Mouse (Mus musculus): ENCODE measurements around the gene Sap30bp. TPM values are rescaled to one million over a fixed set of nuclear protein-coding genes. Genes with fewer than 3 reads are reported as not detected.
A peak's percentile ranks its signal among the peaks of the same experiment; 100 is the strongest.

Sap30bp gene
- 35.8 and 43.6 TPM in 2 replicates for polyA plus RNA-seq (2014; fragmentation: Nextera tagmentation; extraction: Ambion mirVana)

DNA sequence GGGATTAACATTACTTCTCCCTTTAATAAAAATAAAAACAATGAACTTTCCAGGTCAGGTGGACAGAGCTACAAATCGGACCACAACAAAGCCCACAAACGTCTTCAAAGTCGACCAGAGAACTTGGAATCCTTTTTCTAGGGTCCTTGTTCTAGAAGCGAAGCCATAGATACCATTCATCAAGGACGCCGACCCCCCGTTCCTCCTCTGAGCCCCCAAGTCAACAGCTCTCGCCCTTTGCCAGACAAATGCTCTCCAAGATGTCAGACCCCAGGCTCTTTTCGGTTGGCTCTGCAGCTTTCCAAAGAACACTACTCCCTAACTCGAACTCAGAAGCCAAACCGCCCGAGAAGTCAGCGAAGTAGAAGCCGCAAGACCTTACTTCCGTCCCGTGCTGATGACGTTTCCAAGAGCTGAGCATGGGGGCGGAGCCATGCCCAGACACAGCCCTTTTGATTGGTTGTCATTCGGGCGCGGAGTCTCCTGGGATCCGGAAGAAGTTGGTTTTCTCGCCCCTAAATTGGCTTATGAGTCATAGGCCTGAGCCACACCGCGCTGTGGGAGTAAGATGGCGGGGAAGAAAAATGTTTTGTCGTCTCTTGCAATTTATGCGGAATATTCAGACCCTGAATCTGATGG, at the start of gene Sap30bp, which contains the start of gene Recql5:
Sap30bp (plus strand) TSS at position 175 of the 639 bp plus-strand sequence.
Recql5 (minus strand) TSS at position 370 of the 639 bp plus-strand sequence.
- Histone ChIP-seq H3K4me3 (ENCODE audit: low read depth, low read length) (peak within 1 kb of the TSS; percentile 88), H3K9ac (replicated peaks; ENCODE audit: low read depth, low read length) (peak within 1 kb of the TSS; percentile 72), H3K27me3 (ENCODE audit: control insufficient read depth, insufficient read depth, low read length) (no peaks in the 10 kb centered on the region), H3K4me1 (ENCODE audit: control insufficient read depth, insufficient read depth, low read length) (peaks cover 15% of the 10 kb centered on the region; the same call in 1 of the 2 replicates), H3K27ac (ENCODE audit: low read length) (no peak within 1 kb of the TSS), H3K36me3 (ENCODE audit: control insufficient read depth, insufficient read depth, low read length) (peaks cover 20% of the 10 kb centered on the region), H3K4me2 (replicated peaks; ENCODE audit: low read depth, low read length) (peak within 1 kb of the TSS; percentile 81), H3K9me3 (ENCODE audit: control insufficient read depth, low read depth, low read length) (no peaks in the 10 kb centered on the region)
- ATAC-seq (ENCODE audit: insufficient number of reproducible peaks, insufficient read depth, low FRiP score, low read depth) = peak; percentile 99
- WGBS = under 1% methylated on average over 28 of the region's 28 CpGs

- Histone ChIP-seq H3K9me3 (ENCODE audit: control insufficient read depth, low read depth, low read length) (no peaks in the 10 kb centered on the region), H3K27me3 (ENCODE audit: control insufficient read depth, insufficient read depth, low read length) (no peaks in the 10 kb centered on the region), H3K4me2 (replicated peaks; ENCODE audit: low read depth, low read length) (no peak overlapping the region), H3K4me3 (ENCODE audit: low read depth, low read length) (no peak overlapping the region), H3K36me3 (ENCODE audit: control insufficient read depth, insufficient read depth, low read length) (no peaks in the 10 kb centered on the region), H3K27ac (ENCODE audit: low read length) (no peak overlapping the region), H3K4me1 (ENCODE audit: control insufficient read depth, insufficient read depth, low read length) (no peaks in the 10 kb centered on the region), H3K9ac (replicated peaks; ENCODE audit: low read depth, low read length) (no peak overlapping the region)
- 87% methylated on average over 3 of the region's 3 CpGs for WGBS
- no peak for ATAC-seq (ENCODE audit: insufficient number of reproducible peaks, insufficient read depth, low FRiP score, low read depth)
Observed at GRCm38 (mm10) chr11:115884361-115884760, 48.7 kb upstream of the Sap30bp start.

GRCm38 (mm10) chr11:115885281-115885680, 47.8 kb upstream of the Sap30bp start:
- Histone ChIP-seq H3K27ac (ENCODE audit: low read length) (no peak overlapping the region), H3K9me3 (ENCODE audit: control insufficient read depth, low read depth, low read length) (no peaks in the 10 kb centered on the region), H3K4me3 (ENCODE audit: low read depth, low read length) (no peak overlapping the region), H3K27me3 (ENCODE audit: control insufficient read depth, insufficient read depth, low read length) (no peaks in the 10 kb centered on the region), H3K4me1 (ENCODE audit: control insufficient read depth, insufficient read depth, low read length) (no peaks in the 10 kb centered on the region), H3K9ac (replicated peaks; ENCODE audit: low read depth, low read length) (no peak overlapping the region), H3K4me2 (replicated peaks; ENCODE audit: low read depth, low read length) (no peak overlapping the region), H3K36me3 (ENCODE audit: control insufficient read depth, insufficient read depth, low read length) (no peaks in the 10 kb centered on the region)
- 68% methylated on average over 11 of the region's 11 CpGs for WGBS
- no peak for ATAC-seq (ENCODE audit: insufficient number of reproducible peaks, insufficient read depth, low FRiP score, low read depth)

DNA sequence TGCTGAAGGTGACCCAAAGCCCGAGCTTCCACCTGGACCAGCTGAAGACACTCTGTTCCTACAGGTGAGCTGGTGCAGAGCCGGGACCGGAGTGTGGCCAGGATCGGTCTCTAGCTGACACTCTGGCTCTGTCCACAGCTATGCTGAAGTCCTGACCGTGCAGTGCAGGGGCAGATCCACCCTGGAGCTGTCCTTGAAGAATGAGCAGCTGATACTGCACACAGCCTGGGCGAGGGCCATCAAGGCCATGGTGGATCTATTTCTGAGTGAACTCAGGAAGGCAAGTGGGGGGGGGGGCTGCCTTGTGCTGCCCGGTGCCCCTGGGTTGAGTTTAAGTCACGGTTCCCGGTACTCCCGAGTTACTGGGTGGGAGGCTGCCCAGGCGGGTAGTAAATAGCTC, 46.6 kb upstream of the Sap30bp start:
- no peak overlapping the region for H3K4me2 ChIP-seq (replicated peaks; ENCODE audit: low read depth, low read length)
- 84% methylated on average over 11 of the region's 11 CpGs for WGBS
- H3K4me3 ChIP-seq (ENCODE audit: low read depth, low read length) = no peak overlapping the region
- H3K36me3 ChIP-seq (ENCODE audit: control insufficient read depth, insufficient read depth, low read length) = no peaks in the 10 kb centered on the region
- no peak for ATAC-seq (ENCODE audit: insufficient number of reproducible peaks, insufficient read depth, low FRiP score, low read depth)
- H3K9me3 ChIP-seq (ENCODE audit: control insufficient read depth, low read depth, low read length) = no peaks in the 10 kb centered on the region
- H3K4me1 ChIP-seq (ENCODE audit: control insufficient read depth, insufficient read depth, low read length) = no peaks in the 10 kb centered on the region
- H3K9ac ChIP-seq (replicated peaks; ENCODE audit: low read depth, low read length) = no peak overlapping the region
- H3K27ac ChIP-seq (ENCODE audit: low read length) = no peak overlapping the region
- no peaks in the 10 kb centered on the region for H3K27me3 ChIP-seq (ENCODE audit: control insufficient read depth, insufficient read depth, low read length)

DNA sequence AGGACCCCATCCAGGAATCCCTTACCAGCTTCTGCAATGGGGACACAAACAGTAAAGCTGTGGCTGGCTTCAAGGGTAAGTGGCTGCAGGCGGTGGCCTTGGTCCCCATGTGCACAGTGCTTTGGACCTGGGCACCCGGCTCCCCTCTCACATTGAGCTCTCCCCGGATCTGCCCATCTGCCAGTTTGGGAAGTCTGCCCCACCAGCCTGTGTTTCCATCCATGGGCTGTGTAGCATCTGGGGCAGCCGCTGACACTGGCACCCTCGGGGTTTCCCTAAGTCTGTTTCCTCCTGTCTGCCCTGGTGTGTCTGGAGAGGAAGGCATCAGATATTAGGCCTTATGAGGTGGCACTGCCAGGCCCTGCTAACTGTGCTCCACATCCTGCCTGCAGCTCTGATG, 45.1 kb upstream of the Sap30bp start:
- H3K4me3 ChIP-seq (ENCODE audit: low read depth, low read length) = no peak overlapping the region
- H3K4me1 ChIP-seq (ENCODE audit: control insufficient read depth, insufficient read depth, low read length) = no peaks in the 10 kb centered on the region
- H3K9ac ChIP-seq (replicated peaks; ENCODE audit: low read depth, low read length) = no peak overlapping the region
- no peak overlapping the region for H3K4me2 ChIP-seq (replicated peaks; ENCODE audit: low read depth, low read length)
- H3K9me3 ChIP-seq (ENCODE audit: control insufficient read depth, low read depth, low read length) = no peaks in the 10 kb centered on the region
- ATAC-seq (ENCODE audit: insufficient number of reproducible peaks, insufficient read depth, low FRiP score, low read depth) = no peak
- no peak overlapping the region for H3K27ac ChIP-seq (ENCODE audit: low read length)
- 89% methylated on average over 5 of the region's 5 CpGs for WGBS
- no peaks in the 10 kb centered on the region for H3K27me3 ChIP-seq (ENCODE audit: control insufficient read depth, insufficient read depth, low read length)
- no peaks in the 10 kb centered on the region for H3K36me3 ChIP-seq (ENCODE audit: control insufficient read depth, insufficient read depth, low read length)

GRCm38 (mm10) chr11:115889159-115889558, 43.9 kb upstream of the Sap30bp start:
- Histone ChIP-seq H3K27me3 (ENCODE audit: control insufficient read depth, insufficient read depth, low read length) (no peaks in the 10 kb centered on the region), H3K4me2 (replicated peaks; ENCODE audit: low read depth, low read length) (no peak overlapping the region), H3K9me3 (ENCODE audit: control insufficient read depth, low read depth, low read length) (no peaks in the 10 kb centered on the region), H3K4me1 (ENCODE audit: control insufficient read depth, insufficient read depth, low read length) (no peaks in the 10 kb centered on the region), H3K27ac (ENCODE audit: low read length) (no peak overlapping the region), H3K4me3 (ENCODE audit: low read depth, low read length) (no peak overlapping the region), H3K36me3 (ENCODE audit: control insufficient read depth, insufficient read depth, low read length) (0 out of 2 replicates have a peak, but pooled peaks cover 3% of the 10 kb centered on the region), H3K9ac (replicated peaks; ENCODE audit: low read depth, low read length) (no peak overlapping the region)
- 75% methylated on average over 6 of the region's 6 CpGs for WGBS
- ATAC-seq (ENCODE audit: insufficient number of reproducible peaks, insufficient read depth, low FRiP score, low read depth) = no peak

- Histone ChIP-seq H3K4me2 (replicated peaks; ENCODE audit: low read depth, low read length) (no peak overlapping the region), H3K4me1 (ENCODE audit: control insufficient read depth, insufficient read depth, low read length) (no peaks in the 10 kb centered on the region), H3K27me3 (ENCODE audit: control insufficient read depth, insufficient read depth, low read length) (no peaks in the 10 kb centered on the region), H3K36me3 (ENCODE audit: control insufficient read depth, insufficient read depth, low read length) (0 out of 2 replicates have a peak, but pooled peaks cover 3% of the 10 kb centered on the region), H3K27ac (ENCODE audit: low read length) (no peak overlapping the region), H3K4me3 (ENCODE audit: low read depth, low read length) (no peak overlapping the region), H3K9ac (replicated peaks; ENCODE audit: low read depth, low read length) (no peak overlapping the region), H3K9me3 (ENCODE audit: control insufficient read depth, low read depth, low read length) (no peaks in the 10 kb centered on the region)
- 61% methylated on average over 6 of the region's 6 CpGs for WGBS
- no peak for ATAC-seq (ENCODE audit: insufficient number of reproducible peaks, insufficient read depth, low FRiP score, low read depth)
Observed at GRCm38 (mm10) chr11:115892213-115892612, 40.9 kb upstream of the Sap30bp start.

DNA sequence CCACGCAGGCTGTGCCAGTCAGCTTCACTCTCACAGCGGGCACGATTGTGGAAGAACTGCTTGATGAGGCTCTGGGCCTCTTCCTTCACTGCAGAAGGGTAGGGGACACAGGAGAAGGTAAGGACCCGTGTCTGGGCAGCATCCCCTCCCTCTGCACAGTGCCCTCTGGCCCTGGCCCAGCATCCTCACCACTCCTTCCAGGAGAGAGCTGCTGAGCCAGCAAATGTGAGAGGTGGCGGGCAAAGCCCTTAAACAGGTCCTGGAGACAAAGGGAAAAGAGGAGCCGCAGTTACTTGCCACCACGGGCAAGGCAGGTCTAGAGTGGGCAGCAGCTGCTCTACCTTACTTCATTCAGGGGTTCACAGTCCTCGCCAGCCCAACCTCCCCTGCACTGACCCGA, 40.0 kb upstream of the Sap30bp start:
- H3K27ac ChIP-seq (ENCODE audit: low read length) = no peak overlapping the region
- H3K4me3 ChIP-seq (ENCODE audit: low read depth, low read length) = no peak overlapping the region
- no peaks in the 10 kb centered on the region for H3K9me3 ChIP-seq (ENCODE audit: control insufficient read depth, low read depth, low read length)
- no peaks in the 10 kb centered on the region for H3K27me3 ChIP-seq (ENCODE audit: control insufficient read depth, insufficient read depth, low read length)
- ATAC-seq (ENCODE audit: insufficient number of reproducible peaks, insufficient read depth, low FRiP score, low read depth) = no peak
- H3K4me2 ChIP-seq (replicated peaks; ENCODE audit: low read depth, low read length) = no peak overlapping the region
- 0 out of 2 replicates have a peak, but pooled peaks cover 3% of the 10 kb centered on the region for H3K36me3 ChIP-seq (ENCODE audit: control insufficient read depth, insufficient read depth, low read length)
- H3K9ac ChIP-seq (replicated peaks; ENCODE audit: low read depth, low read length) = no peak overlapping the region
- 87% methylated on average over 9 of the region's 9 CpGs for WGBS
- no peaks in the 10 kb centered on the region for H3K4me1 ChIP-seq (ENCODE audit: control insufficient read depth, insufficient read depth, low read length)

Data from stomach, embryonic 14.5 days (tissue).